Mouse (Mus musculus) right cerebral cortex, postnatal 10 days (tissue): ENCODE measurements around the gene Zrsr2.

Experiments used
- DNase-seq, 2 experiments: peaks; one replicate each; pipeline ENCODE4 v3.0.0; 2021; ENCODE audit warnings: low spot score in 2 of 2

The Zrsr2 gene

DNA sequence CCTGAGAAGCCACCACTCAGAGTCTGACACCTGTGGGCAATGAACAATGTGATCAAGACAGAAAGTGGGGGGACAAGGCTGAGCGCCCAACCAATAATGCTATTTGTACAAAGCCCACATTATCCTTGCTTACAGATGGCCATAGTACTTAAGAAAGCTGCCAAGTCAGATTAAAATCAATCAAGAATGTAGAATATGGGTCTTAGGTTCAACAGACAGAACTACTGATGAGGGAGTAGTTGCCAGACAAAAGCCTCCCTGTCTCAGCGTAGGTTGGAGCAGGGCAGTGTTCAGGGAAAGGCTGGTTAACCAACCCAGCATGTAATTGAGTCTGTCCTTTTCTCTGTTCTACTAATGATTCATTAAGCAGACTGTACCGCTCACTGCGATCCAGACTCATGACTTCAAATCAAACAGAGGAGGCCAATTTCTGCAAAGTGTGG, 72.9 kb downstream of the Zrsr2 start:
- DNase-seq: no peak
